Mouse (Mus musculus) stomach, postnatal 0 days (tissue): ENCODE data around the gene Ret. TPM values are rescaled to one million over a fixed set of nuclear protein-coding genes. Genes with fewer than 3 reads are reported as not detected.

Source experiments
- ATAC-seq: fragments of 200-750 bp; cut with Nextera tagmentation; 2 replicates; pipeline ENCODE4 v1.8.0; 2017; ENCODE audit not compliant: low FRiP score, low TSS enrichment
- DNase-seq: peaks from one replicate; pipeline ENCODE4 v3.0.0-alpha.2; 2016; ENCODE audit warnings: low spot score
- H3K27ac ChIP-seq: fragments of 300-500 bp; sonication (generic); replicated peaks from 2 replicates; pipeline ENCODE4 v1.5.1; 2014; ENCODE audit warnings: mild to moderate bottlenecking, control low read depth
- H3K27me3 ChIP-seq: fragments of 300-500 bp; sonication (generic); 2 replicates; pipeline ENCODE4 v1.6.1; 2014; ENCODE audit warnings: low read length; ENCODE audit not compliant: control insufficient read depth, insufficient read depth
- H3K36me3 ChIP-seq: fragments of 300-500 bp; sonication (generic); 2 replicates; pipeline ENCODE4 v1.6.1; 2014; ENCODE audit warnings: low read length, mixed read lengths; ENCODE audit not compliant: control insufficient read depth, insufficient read depth
- H3K4me1 ChIP-seq: fragments of 300-500 bp; sonication (generic); replicated peaks from 2 replicates; pipeline ENCODE4 v1.6.1; 2014; ENCODE audit warnings: antibody characterized with exemption; ENCODE audit not compliant: control insufficient read depth, insufficient read depth
- H3K4me2 ChIP-seq: fragments of 300-500 bp; sonication (generic); replicated peaks from 2 replicates; pipeline ENCODE4 v1.6.1; 2014; ENCODE audit warnings: low read depth, mild to moderate bottlenecking, control low read depth, moderate library complexity
- H3K4me3 ChIP-seq: fragments of 300-500 bp; sonication (generic); 2 replicates; pipeline ENCODE4 v1.5.1; 2014; ENCODE audit warnings: low read depth, low read length, control low read depth
- H3K9ac ChIP-seq: fragments of 300-500 bp; sonication (generic); 2 replicates; pipeline ENCODE4 v1.6.1; 2014; ENCODE audit warnings: mild to moderate bottlenecking, low read length, control low read depth, mixed read lengths
- H3K9me3 ChIP-seq: fragments of 300-500 bp; sonication (generic); 2 replicates; pipeline ENCODE4 v1.6.1; 2016; ENCODE audit warnings: low read length; ENCODE audit not compliant: control insufficient read depth
- CTCF ChIP-seq: IDR thresholded peaks from 2 replicates; pipeline ENCODE4 v1.5.1; 2016; ENCODE audit warnings: antibody characterized with exemption, low read depth, mild to moderate bottlenecking, moderate library complexity
- EP300 ChIP-seq: optimal IDR thresholded peaks from 2 replicates; pipeline ENCODE3; 2016; ENCODE audit warnings: antibody characterized with exemption
- WGBS: fragments of 180-500 bp; shearing (Covaris S2); extraction: QIAGEN DNeasy Blood & Tissue Kit; methylation state at CpG from one replicate; pipeline ENCODE4 v1.1.7; 2014; 5-methylcytosine and 5-hydroxymethylcytosine counted together
- polyA plus RNA-seq: library from polyadenylated mRNA; unstranded; fragments of >200 nt; fragmentation: Nextera tagmentation; extraction: Ambion mirVana; gene quantifications from 2 replicates; pipeline ENCODE4 v1.2.1, GENCODE M21; 2015

Ret gene
- polyA plus RNA-seq, 1 experiment from 2014 or later = 5.0 TPM

GRCm38 (mm10) chr6:118171386-118171785 is 26.1 kb downstream of the Ret start:
- no peak overlapping the region for H3K27ac ChIP-seq
- DNase-seq (no peak), ATAC-seq (no peak)
- no peak overlapping the region for H3K4me2 ChIP-seq
- no peak overlapping the region for H3K4me3 ChIP-seq
- H3K9ac ChIP-seq = no peak overlapping the region
- TF ChIP-seq CTCF = no peak
- TF ChIP-seq EP300 = no peak
- no peaks in the 10 kb centered on the region for H3K27me3 ChIP-seq
- H3K9me3 ChIP-seq = no peaks in the 10 kb centered on the region
- WGBS = 82% methylated on average over 7 of the region's 7 CpGs
- no peaks in the 10 kb centered on the region for H3K36me3 ChIP-seq
- no peaks in the 10 kb centered on the region for H3K4me1 ChIP-seq

- no peak overlapping the region for H3K27ac ChIP-seq
- no peak for DNase-seq
- H3K4me3 ChIP-seq = no peak overlapping the region
- ATAC-seq = no peak
- H3K9me3 ChIP-seq = no peaks in the 10 kb centered on the region
- no peaks in the 10 kb centered on the region for H3K27me3 ChIP-seq
- H3K36me3 ChIP-seq = no peaks in the 10 kb centered on the region
- no peak overlapping the region for H3K4me2 ChIP-seq
- no peaks in the 10 kb centered on the region for H3K4me1 ChIP-seq
- H3K9ac ChIP-seq = no peak overlapping the region
- WGBS = 88% methylated on average over 14 of the region's 14 CpGs
- no peak for TF ChIP-seq EP300
- no peak for TF ChIP-seq CTCF
Observed at GRCm38 (mm10) chr6:118168106-118168505, 29.4 kb downstream of the Ret start.

- TF ChIP-seq EP300 (no peak), CTCF (no peak)
- ATAC-seq = no peak
- DNase-seq = no peak
- 93% methylated on average over 9 of the region's 9 CpGs for WGBS
- H3K27me3 ChIP-seq = no peaks in the 10 kb centered on the region
- H3K36me3 ChIP-seq = no peaks in the 10 kb centered on the region
- no peak overlapping the region for H3K4me2 ChIP-seq
- no peaks in the 10 kb centered on the region for H3K9me3 ChIP-seq
- no peak overlapping the region for H3K27ac ChIP-seq
- H3K9ac ChIP-seq = no peak overlapping the region
- H3K4me3 ChIP-seq = no peak overlapping the region
- no peaks in the 10 kb centered on the region for H3K4me1 ChIP-seq
Observed at GRCm38 (mm10) chr6:118167013-118167412, 30.5 kb downstream of the Ret start.

- TF ChIP-seq EP300 (no peak), CTCF (no peak)
- H3K4me2 ChIP-seq = no peak overlapping the region
- no peak overlapping the region for H3K27ac ChIP-seq
- 100% methylated on average over 1 of the region's 1 CpGs for WGBS
- H3K4me3 ChIP-seq = no peak overlapping the region
- no peaks in the 10 kb centered on the region for H3K36me3 ChIP-seq
- no peaks in the 10 kb centered on the region for H3K27me3 ChIP-seq
- no peak for DNase-seq
- no peak for ATAC-seq
- no peaks in the 10 kb centered on the region for H3K9me3 ChIP-seq
- H3K9ac ChIP-seq = no peak overlapping the region
- no peaks in the 10 kb centered on the region for H3K4me1 ChIP-seq
Observed at GRCm38 (mm10) chr6:118165516-118165915, 32.0 kb downstream of the Ret start.

GRCm38 (mm10) chr6:118164691-118165090 is 32.8 kb downstream of the Ret start:
- H3K4me2 ChIP-seq = no peak overlapping the region
- H3K27ac ChIP-seq = no peak overlapping the region
- no peak overlapping the region for H3K9ac ChIP-seq
- no peak for DNase-seq
- no peaks in the 10 kb centered on the region for H3K27me3 ChIP-seq
- no peak for TF ChIP-seq EP300
- TF ChIP-seq CTCF = no peak
- no peaks in the 10 kb centered on the region for H3K9me3 ChIP-seq
- ATAC-seq = no peak
- 56% methylated on average over 8 of the region's 8 CpGs for WGBS
- H3K36me3 ChIP-seq = no peaks in the 10 kb centered on the region
- H3K4me3 ChIP-seq = no peak overlapping the region
- H3K4me1 ChIP-seq = no peaks in the 10 kb centered on the region

GRCm38 (mm10) chr6:118163086-118163485 is 34.4 kb downstream of the Ret start:
- Histone ChIP-seq H3K9me3 (no peaks in the 10 kb centered on the region), H3K4me1 (no peaks in the 10 kb centered on the region), H3K4me2 (no peak overlapping the region), H3K27ac (no peak overlapping the region), H3K9ac (no peak overlapping the region), H3K27me3 (no peaks in the 10 kb centered on the region), H3K4me3 (no peak overlapping the region), H3K36me3 (no peaks in the 10 kb centered on the region)
- DNase-seq (no peak), ATAC-seq (no peak)
- WGBS = 77% methylated on average over 2 of the region's 2 CpGs
- TF ChIP-seq CTCF = no peak
